Mouse (Mus musculus) WW6 (cell line): ENCODE results near the gene Dcaf4.
A peak's percentile ranks its signal among the peaks of the same experiment; 100 is the strongest.

ENCODE experiments used
- DNase-seq: peaks from one replicate; pipeline ENCODE4 v3.0.0-alpha.2; 2013; ENCODE audit warnings: low read depth, low spot score

The Dcaf4 gene

GRCm38 (mm10) chr12:83543997-83544396, 23.7 kb downstream of the Dcaf4 start:
- no peak for DNase-seq

- DNase-seq, result no peak
These were observed 24.5 kb downstream of the Dcaf4 start for GRCm38 (mm10) chr12:83544791-83545190.

- DNase-seq, result no peak
These were observed 31.0 kb downstream of the Dcaf4 start for GRCm38 (mm10) chr12:83551305-83551704.

- DNase-seq, result no peak
These were observed 33.5 kb downstream of the Dcaf4 start for GRCm38 (mm10) chr12:83553816-83554215.

- DNase-seq, result no peak
These were observed 35.3 kb downstream of the Dcaf4 start for GRCm38 (mm10) chr12:83555605-83556004.

GRCm38 (mm10) chr12:83558496-83558895, 38.2 kb downstream of the Dcaf4 start:
- DNase-seq, result no peak

- DNase-seq, result peak; percentile 40
These were observed 39.9 kb downstream of the Dcaf4 start for GRCm38 (mm10) chr12:83560189-83560588.

- no peak for DNase-seq
These were observed 42.3 kb downstream of the Dcaf4 start for GRCm38 (mm10) chr12:83562589-83562988.

GRCm38 (mm10) chr12:83569866-83570265, 49.6 kb downstream of the Dcaf4 start:
- DNase-seq, result no peak

GRCm38 (mm10) chr12:83572717-83573116, 52.5 kb downstream of the Dcaf4 start:
- no peak for DNase-seq

- no peak for DNase-seq
These were observed 57.2 kb downstream of the Dcaf4 start for GRCm38 (mm10) chr12:83577445-83577844.

GRCm38 (mm10) chr12:83578356-83578755, 58.1 kb downstream of the Dcaf4 start:
- no peak for DNase-seq

GRCm38 (mm10) chr12:83578896-83579569, 58.8 kb downstream of the Dcaf4 start:
- DNase-seq, result no peak

- DNase-seq, result no peak
These were observed 60.0 kb downstream of the Dcaf4 start for GRCm38 (mm10) chr12:83580283-83580682.

- DNase-seq, result no peak
These were observed 61.8 kb downstream of the Dcaf4 start for GRCm38 (mm10) chr12:83582106-83582505.

GRCm38 (mm10) chr12:83582747-83583146, 62.5 kb downstream of the Dcaf4 start:
- no peak for DNase-seq

GRCm38 (mm10) chr12:83586628-83587027, 66.4 kb downstream of the Dcaf4 start:
- no peak for DNase-seq
